Mouse (Mus musculus): ENCODE results near the gene Satb2. TPM values are rescaled to one million over a fixed set of nuclear protein-coding genes. Genes with fewer than 3 reads are reported as not detected.

The Satb2 gene
- 0.32 and 1.7 TPM in 2 replicates for polyA plus RNA-seq (2016; fragmentation: Nextera tagmentation; extraction: Ambion mirVana)

DNA sequence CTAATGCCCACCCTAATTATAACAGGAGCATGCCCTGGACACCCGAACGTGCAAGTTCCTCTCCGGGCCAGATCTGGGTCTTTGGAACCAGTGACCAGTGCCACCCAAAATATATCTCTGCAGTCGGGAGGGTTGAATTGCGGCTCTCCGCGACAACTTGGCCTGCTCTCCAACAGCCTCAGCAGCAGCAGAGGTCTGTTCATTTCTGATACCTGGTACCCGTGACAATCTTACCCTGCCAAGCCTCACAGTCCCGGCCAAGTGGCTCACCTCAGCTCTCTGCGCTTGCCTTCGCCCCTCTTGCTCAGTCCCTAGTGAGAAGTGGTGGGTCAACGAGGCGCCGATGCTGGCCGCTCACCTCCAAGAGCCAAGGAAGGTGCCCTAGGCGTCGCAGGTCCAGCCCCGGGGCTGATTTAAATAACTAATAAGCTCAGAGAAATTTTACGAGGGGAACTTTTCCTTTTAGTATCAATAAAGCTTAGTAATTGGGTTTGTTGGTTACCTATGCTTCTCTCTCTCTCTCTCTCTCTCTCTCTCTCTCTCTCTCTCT is at the start of gene Satb2:
Gene Satb2, minus strand, starts transcription at position 500 of the 550 bp plus-strand sequence.
- H3K27me3 ChIP-seq (ENCODE audit: insufficient read depth, poor library complexity, severe bottlenecking) = peaks cover 77% of the 10 kb centered on the region
- no peaks in the 10 kb centered on the region for H3K9me3 ChIP-seq
- H3K27ac ChIP-seq = no peak within 1 kb of the TSS
- H3K4me3 ChIP-seq = peak within 1 kb of the TSS; percentile 50
- DNase-seq (ENCODE audit: low spot score) = peak; percentile 75
- H3K4me1 ChIP-seq = peaks cover 30% of the 10 kb centered on the region
- H3K36me3 ChIP-seq = no peaks in the 10 kb centered on the region
- 0% methylated on average over 19 of the region's 19 CpGs for WGBS

DNA sequence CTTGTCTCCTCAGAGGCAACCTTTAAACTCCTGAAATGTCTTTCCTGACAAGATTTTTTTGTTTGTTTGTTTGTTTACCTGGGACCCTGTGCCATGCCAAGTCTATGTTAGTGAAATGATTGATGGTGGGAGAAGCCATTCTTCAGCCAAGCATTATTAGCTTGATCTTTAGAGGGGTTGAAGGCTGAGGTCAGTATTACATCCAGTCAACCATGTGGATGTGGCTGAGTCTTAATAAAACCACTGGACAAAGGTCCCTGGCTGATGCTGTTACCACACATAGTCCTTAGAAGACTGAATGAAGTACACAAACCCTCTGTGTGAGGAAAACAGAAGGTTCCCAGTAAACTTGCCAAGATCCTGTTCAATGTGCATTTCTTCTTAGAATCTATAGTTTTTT is 40.5 kb upstream of the Satb2 start:
- no peaks in the 10 kb centered on the region for H3K36me3 ChIP-seq
- DNase-seq (ENCODE audit: low spot score) = no peak
- H3K4me3 ChIP-seq = no peak overlapping the region
- H3K4me1 ChIP-seq = no peaks in the 10 kb centered on the region
- no peaks in the 10 kb centered on the region for H3K27me3 ChIP-seq (ENCODE audit: insufficient read depth, poor library complexity, severe bottlenecking)
- no peaks in the 10 kb centered on the region for H3K9me3 ChIP-seq
- H3K27ac ChIP-seq = no peak overlapping the region

DNA sequence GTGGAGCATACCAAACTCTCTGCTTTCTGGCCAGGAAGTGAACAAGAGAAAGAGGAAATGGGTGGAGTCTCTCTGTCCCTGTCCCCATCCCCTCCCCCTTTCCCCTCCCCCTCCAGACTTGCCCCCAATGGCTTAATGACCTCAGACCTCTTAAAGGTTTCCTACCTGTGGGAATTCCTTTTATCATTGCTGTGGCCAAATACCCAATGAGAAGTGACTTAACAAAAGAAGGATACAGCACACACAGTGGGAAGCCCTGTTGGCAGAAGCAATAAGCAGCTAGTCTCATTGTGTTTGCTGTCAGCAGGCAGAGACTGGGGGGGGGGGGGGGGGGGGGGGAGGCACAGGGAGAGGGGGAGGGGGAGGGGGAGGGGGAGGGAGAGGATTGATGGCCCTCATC is 35.4 kb upstream of the Satb2 start:
- no peaks in the 10 kb centered on the region for H3K27me3 ChIP-seq (ENCODE audit: insufficient read depth, poor library complexity, severe bottlenecking)
- no peak overlapping the region for H3K4me3 ChIP-seq
- no peaks in the 10 kb centered on the region for H3K4me1 ChIP-seq
- no peak for DNase-seq (ENCODE audit: low spot score)
- no peak overlapping the region for H3K27ac ChIP-seq
- H3K9me3 ChIP-seq = no peaks in the 10 kb centered on the region
- H3K36me3 ChIP-seq = no peaks in the 10 kb centered on the region

- 67% methylated on average over 4 of the region's 4 CpGs for WGBS
- H3K9me3 ChIP-seq = no peaks in the 10 kb centered on the region
- no peak for DNase-seq (ENCODE audit: low spot score)
- H3K27ac ChIP-seq = no peak overlapping the region
- H3K27me3 ChIP-seq (ENCODE audit: insufficient read depth, poor library complexity, severe bottlenecking) = no peaks in the 10 kb centered on the region
- no peaks in the 10 kb centered on the region for H3K4me1 ChIP-seq
- H3K4me3 ChIP-seq = no peak overlapping the region
- H3K36me3 ChIP-seq = no peaks in the 10 kb centered on the region
Observed at GRCm38 (mm10) chr1:57009171-57009570, 30.7 kb upstream of the Satb2 start.

DNA sequence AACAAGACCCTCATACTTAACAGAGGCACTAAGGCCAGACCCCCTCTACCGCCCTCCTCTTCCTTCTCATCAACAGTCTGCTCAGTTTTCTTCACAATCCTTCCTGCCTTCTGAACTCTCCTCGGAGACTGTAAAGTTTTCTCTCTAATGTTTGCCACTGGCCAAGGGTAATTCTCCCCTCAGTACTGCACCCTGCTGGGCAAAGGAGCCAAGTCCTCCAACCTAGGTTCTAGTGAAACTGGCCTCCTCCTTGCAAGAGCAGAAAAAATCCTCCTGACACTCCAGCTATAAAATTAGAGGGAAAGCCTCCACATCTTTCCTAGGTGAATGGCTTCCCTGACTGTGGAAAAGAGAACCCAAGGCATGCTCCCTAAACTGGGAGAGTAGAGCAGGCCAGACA is 16.6 kb upstream of the Satb2 start:
- Histone ChIP-seq H3K27ac (no peak overlapping the region), H3K36me3 (no peaks in the 10 kb centered on the region), H3K4me1 (no peaks in the 10 kb centered on the region; the same call in 1 of the 2 replicates), H3K4me3 (no peak overlapping the region), H3K27me3 (ENCODE audit: insufficient read depth, poor library complexity, severe bottlenecking) (peaks cover 5% of the 10 kb centered on the region), H3K9me3 (no peaks in the 10 kb centered on the region)
- DNase-seq (ENCODE audit: low spot score) = no peak
- WGBS = 60% methylated on average over 2 of the region's 2 CpGs

GRCm38 (mm10) chr1:56992310-56992709 is 13.9 kb upstream of the Satb2 start:
- Histone ChIP-seq H3K4me3 (no peak overlapping the region), H3K27me3 (ENCODE audit: insufficient read depth, poor library complexity, severe bottlenecking) (peaks cover 23% of the 10 kb centered on the region), H3K9me3 (no peaks in the 10 kb centered on the region), H3K36me3 (no peaks in the 10 kb centered on the region), H3K4me1 (no peaks in the 10 kb centered on the region; the same call in 1 of the 2 replicates), H3K27ac (no peak overlapping the region)
- no peak for DNase-seq (ENCODE audit: low spot score)
- 28% methylated on average over 5 of the region's 5 CpGs for whole genome bisulfite sequencing

DNA sequence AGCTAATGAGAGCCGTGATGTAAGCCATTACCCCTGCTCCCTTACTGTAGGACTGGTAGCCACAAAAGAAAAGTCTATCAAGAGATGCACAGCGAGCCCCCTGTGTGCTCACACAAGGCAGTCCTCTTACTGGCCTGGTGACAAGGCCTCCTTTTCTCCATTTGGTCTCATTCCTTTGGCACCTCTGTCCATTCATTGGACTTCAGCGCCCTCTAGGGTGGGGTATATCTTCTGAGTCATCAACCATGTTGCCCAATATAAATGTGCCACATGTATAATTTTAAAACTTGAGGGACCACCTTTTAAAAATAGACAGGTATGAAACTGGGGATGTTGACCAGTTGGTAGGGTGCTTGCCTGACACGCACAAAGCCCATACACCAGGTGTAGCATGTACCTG is 13.2 kb upstream of the Satb2 start:
- H3K27me3 ChIP-seq (ENCODE audit: insufficient read depth, poor library complexity, severe bottlenecking) = peaks cover 30% of the 10 kb centered on the region
- no peaks in the 10 kb centered on the region for H3K9me3 ChIP-seq
- no peaks in the 10 kb centered on the region for H3K36me3 ChIP-seq
- 45% methylated on average over 4 of the region's 4 CpGs for WGBS
- no peak overlapping the region for H3K27ac ChIP-seq
- no peak overlapping the region for H3K4me3 ChIP-seq
- H3K4me1 ChIP-seq = no peaks in the 10 kb centered on the region; the same call in 1 of the 2 replicates
- no peak for DNase-seq (ENCODE audit: low spot score)

DNA sequence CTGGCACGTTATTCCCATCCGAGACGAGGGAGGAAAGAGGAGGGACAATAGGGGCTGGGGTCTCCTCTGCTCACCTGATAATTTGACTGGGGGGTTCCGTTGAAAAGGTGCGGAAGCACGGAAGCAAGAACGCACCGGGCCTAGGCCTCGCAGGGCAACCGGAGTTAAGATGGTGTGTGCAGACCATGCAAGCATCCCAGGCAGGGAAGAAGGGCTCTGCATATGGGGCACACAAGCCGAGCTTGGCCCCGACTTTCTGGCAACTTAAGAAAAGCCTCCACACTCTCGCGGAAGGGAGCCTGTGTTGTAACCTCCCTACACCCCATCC is 6.0 kb upstream of the Satb2 start:
- Histone ChIP-seq H3K36me3 (no peaks in the 10 kb centered on the region), H3K27ac (no peak overlapping the region), H3K4me1 (peaks cover 10% of the 10 kb centered on the region; the same call in 1 of the 2 replicates), H3K27me3 (ENCODE audit: insufficient read depth, poor library complexity, severe bottlenecking) (peaks cover 97% of the 10 kb centered on the region), H3K4me3 (0 out of 2 replicates have a peak overlapping the region, but pooled peaks have one; percentile 36), H3K9me3 (no peaks in the 10 kb centered on the region)
- 2% methylated on average over 14 of the region's 14 CpGs for WGBS
- no peak for DNase-seq (ENCODE audit: low spot score)

DNA sequence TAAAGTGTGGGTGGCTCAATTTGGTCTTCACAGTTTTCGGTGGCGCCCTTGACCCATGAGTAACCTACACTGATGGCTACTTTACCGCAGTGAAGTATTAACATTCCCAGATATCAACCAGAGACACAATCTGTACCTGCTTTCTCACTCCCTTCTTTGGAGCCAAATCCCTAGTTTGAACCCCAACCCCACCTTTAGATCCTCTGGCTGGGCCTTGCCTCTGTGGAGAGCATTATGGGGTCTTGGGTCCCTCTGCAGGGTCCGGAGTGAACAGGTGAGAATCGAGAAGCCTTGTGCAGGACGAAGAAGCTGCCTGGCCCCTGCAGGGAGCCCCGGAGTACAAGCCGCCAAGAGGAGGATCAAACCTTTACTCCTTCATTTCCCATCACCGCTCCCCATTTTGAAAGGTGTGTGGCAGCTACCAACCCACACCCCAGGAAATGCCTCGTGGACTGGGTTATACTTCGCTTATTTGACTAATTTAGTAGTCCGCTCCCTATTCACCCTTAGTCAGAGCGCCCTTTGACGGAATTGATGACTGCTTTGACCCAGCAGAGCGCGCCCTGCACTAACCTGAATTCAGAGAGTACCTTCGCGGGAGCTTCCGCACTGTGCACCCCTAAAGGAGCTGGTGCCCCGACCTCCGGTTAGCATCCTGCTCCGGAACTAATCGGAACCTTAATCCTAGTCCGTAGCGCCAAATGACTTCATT is 5.5 kb upstream of the Satb2 start:
- H3K27ac ChIP-seq = no peak overlapping the region
- H3K4me1 ChIP-seq = peaks cover 10% of the 10 kb centered on the region; the same call in 1 of the 2 replicates
- H3K36me3 ChIP-seq = no peaks in the 10 kb centered on the region
- WGBS = 2% methylated on average over 25 of the region's 25 CpGs
- H3K27me3 ChIP-seq (ENCODE audit: insufficient read depth, poor library complexity, severe bottlenecking) = peaks cover 100% of the 10 kb centered on the region
- H3K9me3 ChIP-seq = no peaks in the 10 kb centered on the region
- peak overlapping the region; percentile 36; the same call in 1 of the 2 replicates for H3K4me3 ChIP-seq
- DNase-seq (ENCODE audit: low spot score) = no peak

- DNase-seq (ENCODE audit: low spot score) = no peak
- H3K9me3 ChIP-seq = no peaks in the 10 kb centered on the region
- WGBS = 0% methylated on average over 8 of the region's 8 CpGs
- no peak overlapping the region for H3K27ac ChIP-seq
- peaks cover 96% of the 10 kb centered on the region for H3K27me3 ChIP-seq (ENCODE audit: insufficient read depth, poor library complexity, severe bottlenecking)
- peaks cover 12% of the 10 kb centered on the region for H3K4me1 ChIP-seq
- H3K36me3 ChIP-seq = no peaks in the 10 kb centered on the region
- H3K4me3 ChIP-seq = no peak overlapping the region
Observed at GRCm38 (mm10) chr1:56983100-56983590, 4.7 kb upstream of the Satb2 start.

DNA sequence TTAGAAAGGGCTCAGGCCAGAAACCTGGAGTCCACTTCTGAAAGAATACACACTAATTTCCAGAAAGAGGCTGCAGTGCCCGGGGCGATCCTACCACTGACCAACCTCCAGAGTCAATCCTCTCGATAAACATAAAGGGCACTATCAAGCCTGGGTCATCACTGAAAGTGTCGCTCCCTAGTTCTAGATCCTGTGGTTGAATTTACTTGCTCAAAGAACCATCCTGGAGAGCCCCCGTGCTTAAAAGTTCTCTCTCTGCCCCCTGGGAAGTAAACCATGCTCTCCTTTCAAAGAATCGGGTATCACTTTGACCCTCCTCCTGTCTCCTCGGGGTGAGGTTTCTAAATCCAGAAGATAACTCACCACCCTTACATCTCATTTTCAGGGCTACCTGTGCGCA is 4.2 kb upstream of the Satb2 start:
- Histone ChIP-seq H3K27me3 (ENCODE audit: insufficient read depth, poor library complexity, severe bottlenecking) (peaks cover 96% of the 10 kb centered on the region), H3K4me1 (peaks cover 17% of the 10 kb centered on the region), H3K36me3 (no peaks in the 10 kb centered on the region), H3K9me3 (no peaks in the 10 kb centered on the region), H3K4me3 (no peak overlapping the region), H3K27ac (no peak overlapping the region)
- no peak for DNase-seq (ENCODE audit: low spot score)
- 3% methylated on average over 8 of the region's 8 CpGs for WGBS

DNA sequence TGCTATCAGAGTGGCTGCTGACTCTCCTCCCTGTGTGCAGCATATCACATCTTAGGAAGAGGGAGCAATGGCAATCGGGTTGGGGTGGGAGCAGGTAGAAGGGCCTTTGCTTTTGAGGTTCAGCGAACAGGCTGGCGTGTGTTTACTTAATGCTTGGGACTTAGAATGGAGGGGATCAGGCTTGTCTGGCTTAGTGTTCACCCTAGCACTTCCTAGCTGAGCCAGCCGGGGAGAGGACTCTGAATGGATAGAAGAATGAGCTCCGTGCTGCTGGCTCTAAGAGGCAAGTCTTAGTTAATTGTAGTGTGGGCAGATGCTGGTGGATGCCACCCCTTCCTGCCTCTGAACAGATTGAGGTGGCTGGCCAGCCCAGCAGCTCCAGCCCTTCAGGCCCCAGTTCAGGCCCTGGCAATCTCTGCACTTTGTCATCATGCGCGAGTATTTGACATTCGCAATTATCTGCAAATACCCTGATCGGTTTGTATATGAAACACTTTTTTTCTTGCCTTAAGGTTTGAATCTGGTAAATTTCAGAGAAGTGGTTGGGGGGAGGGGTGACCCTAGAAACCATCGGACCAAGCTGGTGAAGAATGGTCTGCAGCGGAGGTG is 3.6 kb upstream of the Satb2 start:
- WGBS = 2% methylated on average over 11 of the region's 11 CpGs
- no peak overlapping the region for H3K27ac ChIP-seq

DNA sequence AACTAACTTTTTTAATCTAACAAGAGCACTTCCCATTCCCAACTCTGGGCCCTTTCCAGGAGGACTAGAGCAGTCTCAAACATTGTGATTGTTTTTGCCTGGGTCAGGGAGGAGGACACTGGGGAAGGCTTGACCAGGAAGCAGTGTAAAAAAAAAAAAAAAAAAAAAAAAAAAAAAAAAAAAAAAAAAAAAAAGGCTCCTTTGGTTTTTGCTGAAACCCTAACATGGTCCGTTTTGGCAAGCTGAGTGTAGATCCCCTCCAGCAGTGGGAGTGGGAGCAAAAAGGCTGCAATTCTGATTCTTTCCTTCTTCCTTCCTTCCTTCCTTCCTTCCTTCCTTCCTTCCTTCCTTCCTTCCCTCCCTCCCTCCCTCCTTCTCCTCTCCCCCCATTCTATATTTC is 3.1 kb upstream of the Satb2 start:
- no peaks in the 10 kb centered on the region for H3K36me3 ChIP-seq
- H3K27me3 ChIP-seq (ENCODE audit: insufficient read depth, poor library complexity, severe bottlenecking) = peaks cover 96% of the 10 kb centered on the region
- no peak overlapping the region for H3K4me3 ChIP-seq
- 0% methylated on average over 1 of the region's 1 CpGs for WGBS
- H3K4me1 ChIP-seq = peaks cover 28% of the 10 kb centered on the region
- H3K27ac ChIP-seq = no peak overlapping the region
- H3K9me3 ChIP-seq = no peaks in the 10 kb centered on the region
- no peak for DNase-seq (ENCODE audit: low spot score)

More for the DNA sequence above, 3.6 kb upstream of the Satb2 start:
- H3K4me1 ChIP-seq = peaks cover 23% of the 10 kb centered on the region
- H3K9me3 ChIP-seq = no peaks in the 10 kb centered on the region
- no peaks in the 10 kb centered on the region for H3K36me3 ChIP-seq
- DNase-seq (ENCODE audit: low spot score) = peak; percentile 66
- H3K4me3 ChIP-seq = no peak overlapping the region
- peaks cover 96% of the 10 kb centered on the region for H3K27me3 ChIP-seq (ENCODE audit: insufficient read depth, poor library complexity, severe bottlenecking)

All from heart, embryonic 10.5 days (tissue).